27 mouse cellular contexts compared by ENCODE assay signal in genomic region chr6:56292176-56292575, GRCm38 (mm10).
"Had no signal": no experiment of that assay in that cellular context is flagged by ENCODE, and none has a peak within 500 bp of the region (broad histone marks: within the 10 kb centered on the region; RNA-seq: fewer than 3 reads in every experiment).

No protein-coding gene starts in this region.

- H3K4me1 ChIP-seq: heart, embryonic 13.5 days; heart, embryonic 15.5 days; hindbrain, embryonic 10.5 days; hindbrain, embryonic 13.5 days; hindbrain, embryonic 15.5 days; kidney, embryonic 15.5 days; limb, embryonic 10.5 days; limb, embryonic 12.5 days; liver, embryonic 13.5 days; liver, embryonic 15.5 days had no signal

- H3K4me3 ChIP-seq: heart, adult 2 months; heart, embryonic 13.5 days; heart, embryonic 15.5 days; hindbrain, embryonic 10.5 days; hindbrain, embryonic 13.5 days; hindbrain, embryonic 15.5 days; kidney, embryonic 15.5 days; left cerebral cortex, adult 2 months; limb, embryonic 10.5 days; limb, embryonic 12.5 days; liver, embryonic 13.5 days; liver, embryonic 15.5 days had no signal

- H3K27ac ChIP-seq: heart, adult 2 months; heart, embryonic 13.5 days; heart, embryonic 15.5 days; hindbrain, embryonic 10.5 days; hindbrain, embryonic 13.5 days; hindbrain, embryonic 15.5 days; hindbrain, postnatal 0 days; kidney, embryonic 15.5 days; kidney, postnatal 0 days; left cerebral cortex, adult 2 months; limb, embryonic 10.5 days; limb, embryonic 12.5 days; liver, embryonic 13.5 days; liver, embryonic 15.5 days had no signal

- H3K9ac ChIP-seq: heart, embryonic 13.5 days; heart, embryonic 15.5 days; hindbrain, embryonic 13.5 days; hindbrain, embryonic 15.5 days; kidney, embryonic 15.5 days; limb, embryonic 12.5 days; liver, embryonic 13.5 days; liver, embryonic 15.5 days had no signal

- ATAC-seq: hindbrain, postnatal 0 days; intestine, embryonic 16.5 days had no signal

- H3K9me3 ChIP-seq: heart, embryonic 13.5 days; heart, embryonic 15.5 days; hindbrain, embryonic 10.5 days; hindbrain, embryonic 13.5 days; hindbrain, embryonic 15.5 days; kidney, embryonic 15.5 days; limb, embryonic 10.5 days; limb, embryonic 12.5 days; liver, embryonic 13.5 days; liver, embryonic 15.5 days had no signal

- H3K27me3 ChIP-seq: heart, embryonic 13.5 days; heart, embryonic 15.5 days; hindbrain, embryonic 13.5 days; hindbrain, embryonic 15.5 days; kidney, embryonic 15.5 days; limb, embryonic 12.5 days; liver, embryonic 13.5 days; liver, embryonic 15.5 days had no signal

- H3K36me3 ChIP-seq: heart, embryonic 13.5 days; heart, embryonic 15.5 days; hindbrain, embryonic 10.5 days; hindbrain, embryonic 13.5 days; hindbrain, embryonic 15.5 days; kidney, embryonic 15.5 days; limb, embryonic 10.5 days; limb, embryonic 12.5 days; liver, embryonic 13.5 days; liver, embryonic 15.5 days had no signal

- H3K4me2 ChIP-seq: heart, embryonic 11.5 days; heart, embryonic 13.5 days; heart, embryonic 15.5 days; hindbrain, embryonic 13.5 days; hindbrain, embryonic 15.5 days; kidney, embryonic 15.5 days; limb, embryonic 12.5 days; liver, embryonic 11.5 days; liver, embryonic 13.5 days; liver, embryonic 15.5 days had no signal

- DNase-seq: gastrocnemius, postnatal 14 days; gastrocnemius, postnatal 36 days; heart, adult 11 months; heart, adult 2 months; heart, postnatal 4 days; kidney, adult 11 months; kidney, adult 2 months; kidney, adult 9 months; kidney, postnatal 14 days; kidney, postnatal 36 days; liver; liver, embryonic 13.5 days had no signal
